Mouse (Mus musculus): ENCODE results near the gene Tmem209.

- TF ChIP-seq CTCF (IDR thresholded peaks at IDR 0.05; ENCODE audit: insufficient read depth, low read depth, low read length) (no peak), POLR2A (IDR thresholded peaks at IDR 0.05; ENCODE audit: insufficient read depth, low read depth, low read length) (no peak)
Observed at GRCm38 (mm10) chr6:30465586-30465985, 44.0 kb downstream of the Tmem209 start.
